Mouse (Mus musculus) gastrocnemius, postnatal 36 days (tissue): ENCODE measurements around the gene Celf2. TPM values are rescaled to one million over a fixed set of nuclear protein-coding genes. Genes with fewer than 3 reads are reported as not detected.

Source experiments
- DNase-seq, 2 experiments: peaks; one replicate each; pipeline ENCODE4 v3.0.0; 2022
- intact Hi-C: fragments of 180-260 bp; cut with DNase I; formaldehyde crosslinking; loops from one replicate; pipeline ENCODE4 v1.15.1; 2025
- total RNA-seq, 2 experiments: library from RNA; stranded (reverse); gene quantifications; 2 replicates each; pipeline ENCODE4 v1.2.3; 2021

Gene Celf2
- total RNA-seq, 2 experiments from 2014 or later = 59.7 to 65.3 TPM

DNA sequence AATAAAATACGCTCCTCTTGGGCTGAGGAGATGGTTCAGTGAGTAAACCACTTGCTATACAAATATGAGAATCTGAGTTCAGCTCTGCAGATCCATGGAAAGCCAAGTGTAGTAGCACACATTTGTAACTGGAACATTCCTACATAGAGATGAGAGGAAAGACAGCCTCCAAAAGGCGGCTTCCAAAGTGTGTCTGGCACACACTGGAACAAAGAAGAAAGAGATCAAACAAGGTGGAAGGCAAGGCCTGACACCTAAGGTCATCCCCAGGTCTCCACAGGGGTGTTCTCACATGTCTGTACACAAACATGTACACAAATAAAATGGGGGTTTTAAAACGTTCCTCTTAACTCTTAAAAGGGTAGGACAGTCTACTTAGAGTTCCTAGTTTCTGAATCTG lies 791.4 kb downstream of the Celf2 start:
- intact Hi-C loops = no loop called here
- DNase-seq = no peak

DNA sequence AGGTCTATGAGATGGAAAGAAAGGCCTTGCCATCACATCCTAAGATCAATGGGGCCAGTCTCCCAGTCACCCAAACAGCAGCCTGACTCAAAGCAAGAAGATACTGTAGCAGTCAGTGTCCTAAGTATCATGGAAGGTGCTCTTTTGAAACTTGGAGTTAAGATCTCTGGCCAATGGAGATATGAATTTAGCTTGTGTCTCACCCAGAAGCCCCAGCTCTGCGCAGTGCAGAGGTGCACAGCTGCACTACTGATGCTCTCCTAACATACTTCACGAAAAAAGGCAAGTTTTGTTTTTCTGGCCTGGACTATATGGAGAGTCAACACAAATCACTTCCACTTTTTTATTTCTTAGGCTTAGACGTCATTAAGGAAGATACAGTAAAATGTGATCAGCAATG lies 793.8 kb downstream of the Celf2 start:
- no peak for DNase-seq
- intact Hi-C loops = no loop called here

DNA sequence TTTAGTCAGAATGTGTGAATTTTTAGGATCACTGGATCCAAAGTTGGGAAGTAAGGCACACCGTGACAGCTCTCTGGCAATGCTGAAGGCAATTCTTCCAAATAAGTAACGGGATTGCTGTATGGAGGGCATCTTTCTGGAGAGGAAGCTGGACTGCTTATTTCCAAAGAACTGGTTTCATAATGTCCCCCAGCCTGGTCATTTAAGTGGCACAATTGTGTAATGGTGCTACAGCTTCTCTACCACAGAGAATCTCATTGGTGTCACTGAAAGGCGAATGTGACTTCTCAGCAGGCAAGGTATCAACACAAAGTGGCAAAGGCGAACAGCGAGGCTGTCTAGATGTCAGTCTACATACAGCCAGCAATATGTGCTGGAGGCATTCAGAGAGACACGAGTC lies 795.8 kb downstream of the Celf2 start:
- DNase-seq = no peak
- intact Hi-C loops = no loop called here

DNA sequence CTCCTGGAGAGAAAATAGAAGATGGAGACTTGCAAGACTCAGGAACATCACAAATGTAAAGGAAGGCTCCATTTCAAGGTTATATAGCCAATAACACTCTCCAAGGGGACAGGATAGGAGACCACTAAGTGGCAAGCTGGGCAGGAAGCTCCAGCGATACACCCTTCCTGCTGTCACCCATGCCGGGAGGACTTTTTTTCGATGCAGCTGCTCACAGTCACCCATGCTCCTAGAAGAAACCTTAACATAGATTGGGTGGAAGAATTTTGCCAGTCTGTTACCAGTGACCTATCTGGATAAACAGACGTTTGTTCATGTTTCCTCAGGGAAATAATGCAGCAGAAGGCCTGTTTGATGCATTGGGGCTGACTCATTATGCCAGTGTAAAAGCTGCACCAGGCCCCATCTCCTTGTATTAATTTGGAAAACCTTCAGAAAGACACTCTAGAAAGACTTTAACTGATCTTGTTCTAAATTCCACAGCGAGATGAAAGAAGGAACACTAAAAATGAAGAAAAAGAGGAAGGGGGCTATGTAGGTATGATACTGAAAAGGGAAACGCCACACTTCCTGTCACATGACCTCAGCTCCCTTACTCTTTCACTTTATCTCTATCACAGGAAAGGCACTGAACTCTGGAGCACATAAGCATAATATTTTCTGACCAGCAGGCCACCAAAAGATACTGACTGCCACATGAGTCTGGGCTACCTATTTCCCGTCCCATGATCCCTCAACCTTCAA lies 798.5 kb downstream of the Celf2 start:
- no peak for DNase-seq
- intact Hi-C loops = no loop called here

DNA sequence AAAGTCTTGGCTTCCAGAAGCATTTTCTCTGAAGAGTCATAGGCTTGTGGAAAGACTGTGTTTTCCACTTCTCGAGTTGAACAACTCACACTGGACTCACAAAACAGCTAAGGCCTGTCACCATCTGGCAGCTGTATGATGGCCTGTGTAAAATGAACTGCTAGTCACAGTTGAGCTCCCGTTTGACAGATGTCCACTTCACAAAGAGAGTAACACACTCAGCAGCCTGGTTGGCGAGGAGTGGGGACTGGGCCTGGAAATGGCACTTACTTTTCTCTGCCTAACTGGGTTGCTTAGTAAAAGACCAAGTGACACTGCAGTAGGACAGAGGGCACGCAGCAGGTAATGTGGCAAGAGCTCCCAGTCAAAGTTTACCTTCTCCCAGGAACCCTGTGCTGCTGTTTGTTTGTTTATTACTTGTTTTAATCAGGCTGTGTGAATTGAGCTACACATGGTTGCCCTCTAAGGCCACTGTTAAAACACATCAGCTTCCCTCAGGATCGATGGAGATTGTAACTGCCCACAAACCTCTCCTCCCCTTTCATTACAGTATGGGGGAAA lies 801.3 kb downstream of the Celf2 start:
- no peak for DNase-seq
- intact Hi-C loops = no loop called here

DNA sequence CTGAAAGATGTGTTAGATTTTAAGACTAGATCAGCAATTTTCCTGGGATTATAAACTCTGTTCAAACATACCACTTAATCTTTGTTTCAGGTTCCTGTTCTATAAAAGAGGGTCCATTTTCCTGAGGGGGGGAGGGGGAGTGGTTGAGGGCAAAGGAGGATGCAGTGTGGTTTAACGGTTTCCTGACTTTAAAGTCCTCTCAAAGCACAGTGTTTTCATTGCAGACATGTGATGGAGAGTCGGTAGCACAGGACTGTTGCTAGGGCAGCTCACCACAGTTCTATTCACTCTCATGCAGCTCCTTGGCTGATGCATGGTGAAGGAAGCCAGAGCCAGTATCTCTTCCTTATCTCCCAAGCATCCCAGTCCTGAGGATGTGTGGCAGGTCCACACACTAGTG lies 802.1 kb downstream of the Celf2 start:
- intact Hi-C loops = no loop called here
- no peak for DNase-seq

DNA sequence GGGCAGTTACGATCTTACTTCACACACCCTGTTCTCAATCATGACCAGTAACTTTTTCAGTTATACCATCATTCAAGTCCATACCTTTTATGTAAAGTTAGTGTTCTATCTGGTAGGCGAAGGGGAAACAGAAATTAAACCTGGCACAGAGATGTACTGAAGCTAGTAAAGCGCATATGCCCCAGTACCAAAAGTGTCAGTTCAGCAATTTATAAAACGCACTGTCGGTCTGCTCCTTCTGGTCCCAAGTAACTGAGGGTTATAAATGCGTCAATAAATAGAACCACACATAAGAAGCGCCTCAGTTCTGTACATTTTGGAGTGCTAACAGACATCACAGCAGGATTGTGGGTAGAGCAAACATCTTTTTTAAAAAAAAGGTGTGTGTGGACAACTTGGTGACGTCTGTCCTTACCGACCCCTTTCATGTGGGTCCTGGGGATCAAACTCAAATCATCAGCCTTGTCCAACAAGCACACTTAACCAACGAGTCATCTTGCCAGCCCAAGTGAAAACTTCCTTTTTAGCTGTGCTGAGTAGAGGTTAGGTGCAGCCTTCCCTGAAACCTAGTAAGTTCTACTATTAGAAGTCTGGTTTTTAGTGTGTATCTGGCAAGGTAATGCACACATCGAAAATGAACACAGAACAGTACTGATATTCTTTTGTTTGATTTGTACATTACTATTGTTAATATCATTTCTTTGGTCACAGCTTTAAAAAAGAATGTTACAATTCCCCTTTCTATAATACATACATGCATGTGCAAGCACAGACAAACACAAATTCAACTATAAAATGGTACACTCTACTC lies 803.2 kb downstream of the Celf2 start:
- intact Hi-C loops = no loop called here
- DNase-seq = no peak

DNA sequence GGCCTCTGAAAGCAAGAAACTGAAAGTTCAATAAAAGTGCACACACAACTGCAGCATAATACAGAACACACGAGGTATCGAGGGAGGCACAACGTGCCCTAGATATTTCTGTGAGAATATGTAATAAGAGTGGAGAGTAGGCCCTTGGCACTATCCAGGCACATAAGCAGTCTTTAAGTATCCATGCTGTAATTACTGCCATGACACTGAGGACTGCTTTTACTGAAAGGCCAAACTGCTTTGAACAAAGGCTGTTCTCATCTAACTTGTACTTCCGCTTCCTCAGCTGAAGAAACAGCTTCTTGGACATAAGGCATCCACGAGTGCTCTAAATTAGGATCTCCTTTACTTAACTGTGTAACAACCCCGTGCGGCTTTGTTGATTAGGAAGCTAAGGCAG lies 803.9 kb downstream of the Celf2 start:
- intact Hi-C loops = no loop called here

DNA sequence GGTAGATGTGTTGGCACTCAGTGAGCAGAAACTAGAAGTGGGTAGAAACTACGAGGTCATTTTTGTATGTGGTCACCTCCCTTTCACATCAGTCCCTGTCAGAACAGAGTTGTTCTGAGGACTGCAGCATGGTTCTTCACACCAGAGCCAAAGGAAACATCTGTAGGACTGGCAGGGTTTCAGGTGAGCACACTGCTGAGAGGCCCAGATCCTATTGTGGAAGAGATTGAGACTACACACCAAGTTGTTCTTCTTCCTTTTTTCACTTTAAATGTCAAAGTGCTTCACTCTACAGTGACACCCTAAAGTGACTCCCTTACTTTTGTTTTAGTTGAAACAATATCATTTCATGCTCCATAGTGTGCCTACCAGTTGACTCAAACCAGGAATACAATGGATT lies 804.6 kb downstream of the Celf2 start:
- no peak for DNase-seq
- intact Hi-C loops = no loop called here

More for the DNA sequence above, 803.9 kb downstream of the Celf2 start:
- no peak for DNase-seq

DNA sequence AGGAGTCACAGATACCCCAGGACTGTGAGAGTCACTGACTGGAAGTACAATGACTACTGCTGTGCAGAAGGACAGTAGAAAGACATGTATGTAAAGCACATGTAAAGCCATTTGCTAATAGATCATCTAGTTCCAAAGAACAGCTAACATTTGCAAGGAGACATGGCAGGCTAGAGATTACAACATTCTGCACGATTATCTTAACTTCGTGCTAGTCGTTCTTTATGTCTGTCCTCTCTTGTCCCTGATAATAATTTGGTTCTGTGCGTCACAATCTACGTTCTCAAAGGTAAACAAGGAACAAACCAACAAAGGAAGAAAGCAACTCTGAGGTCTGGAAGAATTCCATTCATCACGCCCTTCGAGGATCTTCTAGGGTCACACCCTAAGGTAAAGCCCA lies 805.0 kb downstream of the Celf2 start:
- intact Hi-C loops = no loop called here
- no peak for DNase-seq

DNA sequence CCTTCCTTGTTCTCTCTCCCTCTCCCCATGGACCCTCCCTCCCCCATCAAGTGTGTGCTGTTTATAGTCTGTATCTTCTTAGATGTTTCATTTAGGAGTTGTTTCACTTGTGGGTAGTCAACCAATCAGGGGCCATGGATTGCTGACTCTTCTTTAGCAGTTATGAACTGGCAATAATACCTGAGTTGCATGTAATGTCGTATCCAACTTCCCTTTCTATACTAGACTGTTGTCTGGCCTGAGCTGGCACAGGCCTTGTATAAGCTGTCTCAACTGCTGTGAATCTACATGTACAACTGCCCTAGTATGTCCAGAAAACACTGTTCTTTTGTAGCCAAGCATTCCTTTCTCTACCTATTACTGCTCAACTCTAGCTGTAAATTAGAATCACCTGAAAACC lies 813.0 kb downstream of the Celf2 start:
- intact Hi-C loops = no loop called here
- DNase-seq = no peak

DNA sequence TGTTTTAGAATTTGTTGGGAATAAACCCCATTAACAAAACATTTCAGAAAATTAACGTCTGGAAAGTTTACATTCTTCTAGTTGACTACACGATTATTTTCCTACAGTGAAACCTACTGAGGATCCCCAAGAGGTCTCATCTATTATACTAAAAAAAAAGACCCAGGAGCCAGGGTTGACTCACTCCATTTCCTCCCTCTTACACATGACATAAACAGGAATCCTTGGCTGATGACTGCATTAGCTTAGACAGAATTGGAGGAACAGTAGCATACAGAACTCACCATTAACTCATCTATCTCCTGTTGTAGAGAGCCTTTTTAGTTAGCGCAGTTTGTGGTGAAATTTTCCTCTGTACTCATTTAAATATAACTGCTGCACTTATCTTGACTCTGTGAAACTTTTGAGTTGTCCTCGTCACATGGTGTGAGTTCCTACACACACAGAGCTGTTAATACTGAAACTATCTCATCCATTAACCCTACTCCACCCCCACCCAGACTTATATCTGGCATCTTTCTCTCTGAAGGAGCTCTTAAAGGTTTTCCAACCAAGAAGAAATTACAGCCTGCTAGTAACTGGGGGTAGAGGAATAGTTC lies 813.9 kb downstream of the Celf2 start:
- DNase-seq = no peak
- intact Hi-C loops = no loop called here

DNA sequence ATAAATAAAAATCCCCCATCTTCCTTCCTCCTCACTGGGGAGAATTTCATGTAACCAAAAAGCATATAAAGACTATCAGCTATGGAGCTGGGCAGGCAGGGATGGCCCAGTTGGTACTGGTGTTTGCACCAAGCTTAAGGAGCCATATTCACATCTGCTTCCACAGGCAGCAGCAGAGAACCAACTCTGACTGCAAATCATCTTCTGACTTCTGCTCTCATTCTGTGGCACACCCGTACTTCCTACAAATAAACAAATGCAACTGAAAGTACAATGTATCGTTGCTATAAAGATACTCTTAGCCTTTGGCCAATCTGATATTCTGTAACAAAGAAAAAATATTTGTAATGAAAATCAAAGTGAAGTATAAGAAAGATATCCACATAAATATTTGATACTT lies 819.7 kb downstream of the Celf2 start:
- intact Hi-C loops = no loop called here
- no peak for DNase-seq

DNA sequence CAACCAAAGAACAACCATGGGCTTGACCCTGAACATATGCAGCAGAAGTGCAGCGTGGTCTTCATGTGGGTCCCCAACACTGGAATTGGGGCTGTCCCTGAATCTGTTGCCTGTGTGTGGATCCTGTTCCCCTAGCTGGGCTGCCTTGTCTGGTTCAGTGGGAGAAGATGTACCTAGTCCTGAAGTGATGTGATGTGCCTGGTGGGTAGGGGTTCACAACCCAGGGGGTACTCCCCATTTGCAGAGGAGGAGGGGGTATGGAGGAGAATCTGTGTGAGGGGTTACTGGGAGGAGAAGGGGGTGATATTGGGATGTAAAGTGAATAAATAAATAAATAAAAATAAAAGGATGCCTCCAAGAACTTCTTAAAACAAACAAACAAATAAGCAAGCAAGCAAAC lies 831.1 kb downstream of the Celf2 start:
- no peak for DNase-seq
- intact Hi-C loops = no loop called here

DNA sequence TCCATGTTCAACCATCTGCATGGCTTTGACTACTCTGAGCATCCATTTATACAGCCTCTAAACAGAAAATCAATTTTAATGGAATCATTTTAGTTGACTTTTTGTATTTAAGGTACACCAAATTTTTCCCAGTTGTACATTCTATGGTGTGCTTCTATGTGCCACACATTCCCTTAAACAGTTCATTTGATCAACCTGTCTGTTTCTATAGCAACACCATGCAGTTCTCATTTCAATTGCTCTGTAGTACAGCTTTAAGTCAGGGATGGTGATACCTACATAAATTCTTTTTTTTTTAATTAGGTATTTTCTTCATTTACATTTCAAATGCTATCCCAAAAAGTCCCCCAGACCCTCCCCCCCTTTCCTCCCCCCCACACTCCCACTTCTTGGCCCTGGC lies 831.9 kb downstream of the Celf2 start:
- DNase-seq = no peak
- intact Hi-C loops = no loop called here

DNA sequence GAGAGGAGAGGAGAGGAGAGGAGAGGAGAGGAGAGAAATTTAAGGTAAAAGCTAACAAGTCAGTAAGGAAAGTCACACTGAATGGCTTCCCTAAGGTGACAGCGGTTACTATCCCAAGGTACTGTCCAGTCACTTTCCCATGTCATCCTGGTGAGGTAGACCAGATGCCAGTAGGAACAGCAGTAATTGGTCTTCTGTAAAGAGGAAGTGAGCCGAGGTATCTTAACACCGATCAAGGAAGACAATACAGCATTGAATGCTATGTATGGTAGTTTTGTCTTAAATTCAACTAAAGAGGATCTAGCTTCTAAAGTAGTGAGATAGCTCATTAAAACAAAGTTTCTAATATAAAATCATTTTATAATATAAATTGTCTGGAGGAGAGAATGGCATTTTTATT lies 835.0 kb downstream of the Celf2 start:
- no peak for DNase-seq
- intact Hi-C loops = no loop called here

DNA sequence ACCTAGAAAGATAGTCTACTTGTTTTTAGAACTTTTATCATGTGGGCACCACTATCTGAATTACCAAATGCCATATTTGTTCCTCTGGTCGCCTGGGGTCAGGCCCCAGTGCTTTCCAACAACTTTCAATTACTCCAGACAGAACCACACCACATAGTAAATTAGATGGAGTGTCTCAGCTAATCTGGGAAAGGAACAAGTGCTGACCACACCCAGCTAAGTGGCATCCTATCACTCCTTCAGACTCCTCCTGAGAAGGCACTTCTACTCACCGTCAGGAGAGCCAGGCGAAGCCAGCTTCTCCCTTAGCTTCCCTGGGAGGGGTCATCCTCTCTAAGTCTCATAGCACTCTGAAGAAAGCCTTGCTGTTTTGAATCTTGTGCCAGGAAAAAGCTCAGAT lies 835.9 kb downstream of the Celf2 start:
- intact Hi-C loops = no loop called here
- no peak for DNase-seq

DNA sequence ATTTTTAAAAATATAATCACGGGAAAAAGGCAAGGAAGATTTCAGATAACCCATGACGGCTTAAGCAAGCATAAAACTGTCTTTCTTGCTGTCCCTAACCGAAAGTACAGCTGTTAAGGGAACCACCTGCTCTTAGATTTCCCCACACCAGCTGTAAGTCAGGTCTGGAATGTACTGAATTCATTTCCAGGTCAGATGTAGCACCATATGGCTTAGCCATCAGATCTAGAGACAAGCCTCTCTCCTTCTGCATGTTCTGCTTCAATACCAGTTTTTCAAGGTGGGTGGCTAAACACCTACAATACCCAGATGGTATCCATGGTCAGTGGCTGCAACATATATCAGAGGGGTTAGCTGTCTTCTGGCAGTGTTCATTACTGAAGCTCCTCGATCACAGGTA lies 841.8 kb downstream of the Celf2 start:
- no peak for DNase-seq
- intact Hi-C loops = no loop called here

DNA sequence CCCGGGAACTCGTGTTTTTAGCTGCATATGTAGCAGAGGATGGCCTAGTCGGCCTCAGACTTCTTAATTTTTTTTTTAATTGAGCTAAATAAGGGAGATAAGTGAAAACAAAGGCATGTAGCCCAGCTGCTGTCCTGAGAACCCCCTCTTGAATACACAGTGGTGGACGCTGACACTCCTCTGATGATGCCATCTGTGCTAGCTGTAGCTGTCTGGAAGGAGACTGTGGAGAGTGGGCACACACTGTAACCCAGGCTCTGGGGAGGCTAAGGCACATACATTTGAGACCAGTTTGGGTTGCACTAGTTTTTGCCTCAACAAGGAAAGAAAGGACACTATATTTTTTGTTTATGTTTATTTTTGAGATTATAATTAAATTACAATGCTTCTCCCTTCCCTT lies 849.5 kb downstream of the Celf2 start:
- intact Hi-C loops = no loop called here
- DNase-seq = no peak

DNA sequence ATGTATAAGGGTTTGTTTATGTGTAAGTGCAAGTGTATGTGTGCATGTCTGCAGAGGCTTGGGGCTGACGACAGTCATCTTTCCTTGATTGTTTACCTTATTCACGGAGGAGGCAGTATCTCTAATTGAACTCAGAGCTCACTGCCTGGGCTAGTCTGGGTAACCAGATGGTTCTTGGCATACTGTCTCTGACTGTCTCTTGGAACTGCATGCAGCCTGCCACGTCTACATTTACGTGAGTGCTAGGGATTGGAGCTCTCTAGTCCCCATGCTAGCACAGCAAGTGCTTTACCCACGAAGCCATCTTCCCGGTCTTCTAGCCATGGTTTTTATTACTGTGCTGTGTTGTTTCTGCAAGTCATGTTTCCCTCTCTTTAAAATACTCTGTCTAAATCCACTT lies 855.6 kb downstream of the Celf2 start:
- DNase-seq = no peak
- intact Hi-C loops = no loop called here

DNA sequence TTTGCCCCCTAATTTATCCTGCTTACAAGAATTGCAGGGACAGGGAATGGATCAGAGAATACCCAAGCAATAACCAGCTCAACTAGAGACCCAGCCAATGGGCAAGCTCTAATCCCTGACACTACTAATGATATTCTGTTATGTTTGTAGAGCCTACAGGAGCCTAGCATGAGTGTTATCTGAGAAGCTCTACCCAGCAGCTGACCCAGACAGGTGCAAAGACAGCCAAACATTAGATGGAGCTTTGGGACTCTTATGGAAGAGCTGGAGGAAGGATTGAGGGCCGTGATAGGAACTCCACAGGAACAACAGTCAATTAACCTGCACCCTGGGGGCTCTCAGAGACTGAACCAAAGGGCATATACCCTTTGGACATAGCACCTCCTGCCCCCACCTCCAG lies 857.7 kb downstream of the Celf2 start:
- DNase-seq = no peak
- intact Hi-C loops = no loop called here

DNA sequence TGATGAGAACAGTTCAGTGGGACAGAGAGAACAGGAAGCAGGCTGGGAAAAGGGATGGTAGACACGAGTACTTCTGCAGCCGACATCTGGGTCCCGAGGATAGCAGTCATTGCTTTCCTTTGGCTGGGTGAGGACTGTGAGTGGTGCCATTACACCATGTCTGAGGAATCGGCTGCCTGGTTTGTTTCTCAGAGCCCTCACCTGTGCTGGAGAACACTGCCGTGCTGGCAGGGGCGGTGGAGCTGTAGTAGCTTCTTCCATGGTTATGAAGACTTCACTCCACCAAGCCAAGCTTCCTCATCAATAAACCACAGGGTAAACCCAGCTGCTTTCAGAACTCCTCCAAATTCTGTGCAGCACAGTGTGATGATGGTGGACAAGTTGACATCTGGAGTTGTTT lies 860.5 kb downstream of the Celf2 start:
- intact Hi-C loops = no loop called here
- no peak for DNase-seq
